21 mouse cellular contexts compared by ENCODE assay signal in genomic region chr10:42856574-42856973, GRCm38 (mm10). TPM values are rescaled to one million over a fixed set of nuclear protein-coding genes. Genes with fewer than 3 reads are reported as not detected.
DNase-seq lines count a peak whose midpoint lies in the region; ATAC-seq and TF ChIP-seq lines count a peak whose summit lies in the region.
"Had no signal": no experiment of that assay in that cellular context is flagged by ENCODE, and none has a peak within 500 bp of the region (broad histone marks: within the 10 kb centered on the region; RNA-seq: fewer than 3 reads in every experiment).

No protein-coding gene starts in this region.

- no peak for TF ChIP-seq CTCF in heart, adult 2 months (IDR thresholded peaks at IDR 0.05)
- no peak for TF ChIP-seq CTCF in testis, adult 2 months (IDR thresholded peaks at IDR 0.05; ENCODE audit: control insufficient read depth, insufficient read depth, insufficient replicate concordance, low read depth, low read length)

- TF ChIP-seq EP300 in heart, adult 2 months (IDR thresholded peaks at IDR 0.05; ENCODE audit: insufficient read depth, low read depth, low read length) = no peak

- H3K36me3 ChIP-seq in heart, adult 2 months (ENCODE audit: control insufficient read depth, insufficient read depth, low read length) = no peaks in the 10 kb centered on the region
- no peaks in the 10 kb centered on the region for H3K36me3 ChIP-seq in midbrain, embryonic 11.5 days (ENCODE audit: control insufficient read depth, insufficient read depth, low read length)
- no peaks in the 10 kb centered on the region for H3K36me3 ChIP-seq in midbrain, embryonic 16.5 days (ENCODE audit: control insufficient read depth, insufficient read depth, low read length)
- H3K36me3 ChIP-seq in testis, adult 2 months (ENCODE audit: control insufficient read depth, insufficient read depth, low read length) = no peaks in the 10 kb centered on the region
- H3K36me3 ChIP-seq: G1E had no signal

- H3K4me2 ChIP-seq in midbrain, embryonic 11.5 days = no peak overlapping the region
- H3K4me2 ChIP-seq in midbrain, embryonic 16.5 days (ENCODE audit: low read length) = no peak overlapping the region

- H3K4me1 ChIP-seq in heart, adult 2 months (ENCODE audit: control insufficient read depth, insufficient read depth, low read length) = peaks cover 2% of the 10 kb centered on the region
- H3K4me1 ChIP-seq in midbrain, embryonic 11.5 days (ENCODE audit: control insufficient read depth, insufficient read depth, low read length) = peaks cover 5% of the 10 kb centered on the region
- peaks cover 13% of the 10 kb centered on the region for H3K4me1 ChIP-seq in midbrain, embryonic 16.5 days (ENCODE audit: control insufficient read depth, insufficient read depth, low read length)
- H3K4me1 ChIP-seq in testis, adult 2 months (ENCODE audit: control insufficient read depth, insufficient read depth, low read length) = no peaks in the 10 kb centered on the region; the same call in 1 of the 2 replicates

- no peak for ATAC-seq in midbrain, embryonic 11.5 days (ENCODE audit: low FRiP score)
- no peak for ATAC-seq in midbrain, embryonic 16.5 days
- ATAC-seq: activated CD4-positive, CD25-positive, alpha-beta regulatory T cell, adult 4 months; CD4-positive, CD25-positive, alpha-beta regulatory T cell, adult 4 months; Patski had no signal

- H3K9ac ChIP-seq in heart, adult 2 months (ENCODE audit: low read depth, low read length) = no peak overlapping the region
- H3K9ac ChIP-seq in midbrain, embryonic 11.5 days (ENCODE audit: low read length) = no peak overlapping the region
- no peak overlapping the region for H3K9ac ChIP-seq in midbrain, embryonic 16.5 days (ENCODE audit: low read depth, low read length)

- H3K27ac ChIP-seq in heart, adult 2 months = no peak overlapping the region
- H3K27ac ChIP-seq in midbrain, embryonic 11.5 days (ENCODE audit: low read depth, low read length) = no peak overlapping the region
- no peak overlapping the region for H3K27ac ChIP-seq in midbrain, embryonic 16.5 days (ENCODE audit: low read length)
- no peak overlapping the region for H3K27ac ChIP-seq in testis, adult 2 months (ENCODE audit: control insufficient read depth, insufficient read depth, low read depth, low read length)

- no peak overlapping the region for H3K4me3 ChIP-seq in heart, adult 2 months
- H3K4me3 ChIP-seq in midbrain, embryonic 11.5 days (ENCODE audit: low read depth, low read length) = no peak overlapping the region
- no peak overlapping the region for H3K4me3 ChIP-seq in midbrain, embryonic 16.5 days (ENCODE audit: low read depth, low read length)
- H3K4me3 ChIP-seq in testis, adult 2 months (ENCODE audit: control insufficient read depth, low read depth, low read length) = peak overlapping the region; percentile 5; the same call in 1 of the 2 replicates

- no peaks in the 10 kb centered on the region for H3K79me2 ChIP-seq in heart, adult 2 months (replicated peaks; ENCODE audit: control insufficient read depth, insufficient read depth, low read length)

- TF ChIP-seq POLR2A in heart, adult 2 months (IDR thresholded peaks at IDR 0.05; ENCODE audit: insufficient read depth, low read depth, low read length) = no peak
- no peak for TF ChIP-seq POLR2A in testis, adult 2 months (IDR thresholded peaks at IDR 0.05; ENCODE audit: control insufficient read depth, low read depth, low read length)

- intact Hi-C loops in heart, adult 2 months (cut with DNase I) = no loop called here

- peaks cover 2% of the 10 kb centered on the region; the same call in 1 of the 2 replicates for H3K9me3 ChIP-seq in midbrain, embryonic 11.5 days (ENCODE audit: control insufficient read depth, low read length)
- H3K9me3 ChIP-seq in midbrain, embryonic 16.5 days (replicated peaks; ENCODE audit: control insufficient read depth, low read length, poor library complexity, severe bottlenecking) = no peaks in the 10 kb centered on the region

- WGBS in heart, adult 2 months = over 99% methylated on average over 9 of the region's 9 CpGs
- 94% methylated on average over 9 of the region's 9 CpGs for WGBS in midbrain, embryonic 11.5 days
- 95% methylated on average over 9 of the region's 9 CpGs for whole genome bisulfite sequencing in midbrain, embryonic 16.5 days

- peak; percentile 53 for DNase-seq in heart, adult 11 months
- DNase-seq in heart, adult 2 months = no peak
- DNase-seq in midbrain, embryonic 11.5 days (ENCODE audit: low spot score, missing footprints) = peak; percentile 78
- no peak for DNase-seq in testis, postnatal 10 days (ENCODE audit: low spot score)
- DNase-seq: adrenal gland, adult 2 months; adrenal gland, adult 8-10 months; adrenal gland, postnatal 10 days; adrenal gland, postnatal 14 days; adrenal gland, postnatal 25 days; adrenal gland, postnatal 36 days; B cell, adult 2 months; cerebellum, adult 11 months; cerebellum, adult 11-12 months; cerebellum, adult 18-20 months had no signal

- no peaks in the 10 kb centered on the region for H3K27me3 ChIP-seq in heart, adult 2 months (ENCODE audit: control insufficient read depth, insufficient read depth, low read length)
- H3K27me3 ChIP-seq in midbrain, embryonic 11.5 days (ENCODE audit: control insufficient read depth, insufficient read depth, low read length) = no peaks in the 10 kb centered on the region
- no peaks in the 10 kb centered on the region for H3K27me3 ChIP-seq in midbrain, embryonic 16.5 days (ENCODE audit: control insufficient read depth, insufficient read depth, low read depth, low read length)
- H3K27me3 ChIP-seq in testis, adult 2 months (ENCODE audit: control insufficient read depth, insufficient read depth, low read length) = no peaks in the 10 kb centered on the region
- H3K27me3 ChIP-seq: CH12.LX, Patski had no signal

RNA-seq across cellular contexts. Expression of gene Scml4, which starts 3.6 kb away (rescaled TPM):
- 1 to 10 TPM in 1 of 2 experiments, under 1 TPM in 1; 0.84 to 1.3 TPM for total RNA-seq in heart, adult 2 months (2021)
- 1.3 and 2.1 TPM in 2 replicates for polyA plus RNA-seq in heart, adult 2 months (2012; rRNA removed)
- 1.1 and 1.4 TPM in 2 replicates for polyA plus RNA-seq in midbrain, embryonic 11.5 days (2014; fragmentation: Nextera tagmentation; extraction: Ambion mirVana)
- polyA plus RNA-seq in midbrain, embryonic 16.5 days (2015; fragmentation: Nextera tagmentation; extraction: Ambion mirVana) = 19.5 and 22.0 TPM in 2 replicates
- 0.56 and 0.65 TPM in 2 replicates for polyA plus RNA-seq in testis, adult 2 months (2012; rRNA removed)
- total RNA-seq: G1E had no signal
- polyA plus RNA-seq: G1E had no signal

Comparison
In these comparisons a context has a peak if more than half of its experiments do, and no peak if none do; other contexts are left out.
1. DNase-seq: peak in heart, adult 11 months (single experiment) and midbrain, embryonic 11.5 days (single experiment); none in heart, adult 2 months (0 of 2) and testis, postnatal 10 days (single experiment).